ENCODE assay signal across 14 mouse cellular contexts in genomic region chr2:28867495-28867894, GRCm38 (mm10). TPM values are rescaled to one million over a fixed set of nuclear protein-coding genes. Genes with fewer than 3 reads are reported as not detected.
DNase-seq lines count a peak whose midpoint lies in the region; ATAC-seq lines count a peak whose summit lies in the region.
"Had no signal": no experiment of that assay in that cellular context is flagged by ENCODE, and none has a peak within 500 bp of the region (broad histone marks: within the 10 kb centered on the region; RNA-seq: fewer than 3 reads in every experiment).

No protein-coding gene starts in this region.

- intact Hi-C loops in left cerebral cortex, postnatal 4 days (cut with DNase I): no loop called here
- intact Hi-C loops in left cerebral cortex, postnatal 25 days (cut with DNase I): no loop called here
- intact Hi-C loops in gastrocnemius, postnatal 36 days (cut with DNase I): no loop called here

- peak; percentile 91 for DNase-seq in left cerebral cortex, postnatal 4 days
- no peak for DNase-seq in left cerebral cortex, postnatal 25 days (ENCODE audit: low spot score in 2 of 2)
- peak; percentile 91 for DNase-seq in brain, adult 2 months (ENCODE audit: low read depth, low spot score)
- DNase-seq in cerebellum, postnatal 25 days: peak; percentile 75 to 77
- DNase-seq in gastrocnemius, postnatal 36 days: no peak
- DNase-seq in right cerebral cortex, adult 18-20 months: no peak
- DNase-seq: embryo, embryonic 11 days; gastrocnemius, postnatal 25 days; retina, postnatal 1 day; spleen, adult 18-20 months; thymus, postnatal 4 days had no signal

- ATAC-seq in cerebellum, adult (ENCODE audit: insufficient number of reproducible peaks, low FRiP score, low TSS enrichment): peak; percentile 80
- ATAC-seq: inflammation-experienced regulatory T-cells, adult 6 months had no signal

RNA-seq across cellular contexts. Expression of gene Ddx31, which starts 27.3 kb away (rescaled TPM):
- 10 to 100 TPM; 13.0 to 13.4 TPM for total RNA-seq in left cerebral cortex, postnatal 4 days (2021)
- 1 to 10 TPM; 5.9 to 8.1 TPM for total RNA-seq in left cerebral cortex, postnatal 25 days (2021)
- total RNA-seq in gastrocnemius, postnatal 36 days (2021): 1 to 10 TPM; 4.1 to 4.3 TPM

RNA-seq across cellular contexts. Expression of gene Gtf3c4, which starts 27.3 kb away (rescaled TPM):
- 10 to 100 TPM; 46.9 to 52.2 TPM for total RNA-seq in left cerebral cortex, postnatal 4 days (2021)
- 10 to 100 TPM; 34.5 to 39.2 TPM for total RNA-seq in left cerebral cortex, postnatal 25 days (2021)
- total RNA-seq in gastrocnemius, postnatal 36 days (2021): 10 to 100 TPM; 12.3 to 14.5 TPM

RNA-seq across cellular contexts. Expression of gene Barhl1, which starts 49.0 kb away (rescaled TPM):
- under 1 TPM; 0.20 to 0.34 TPM for total RNA-seq in left cerebral cortex, postnatal 4 days (2021)
- total RNA-seq in left cerebral cortex, postnatal 25 days (2021): not detected
- not detected for total RNA-seq in gastrocnemius, postnatal 36 days (2021)
- total RNA-seq: gastrocnemius, postnatal 25 days; layer of hippocampus, adult 2 months had no signal

Comparison
In these comparisons a context has a peak if more than half of its experiments do, and no peak if none do; other contexts are left out.
1. DNase-seq: peak in left cerebral cortex, postnatal 4 days (single experiment), brain, adult 2 months (single experiment) and cerebellum, postnatal 25 days (2 of 2); none in left cerebral cortex, postnatal 25 days (0 of 2), gastrocnemius, postnatal 36 days (0 of 2) and right cerebral cortex, adult 18-20 months (single experiment).